Mouse (Mus musculus) hindbrain, embryonic 10.5 days (tissue): ENCODE results near the gene Kdf1. TPM values are rescaled to one million over a fixed set of nuclear protein-coding genes. Genes with fewer than 3 reads are reported as not detected.
"Not testable (repeated sequence)": the region's sequence is repeated elsewhere in the genome, so short reads cannot be mapped to it uniquely, and the experiment has no call there.

ENCODE experiments used
- DNase-seq: peaks from one replicate; pipeline ENCODE4 v3.0.0-alpha.2; 2017; ENCODE audit warnings: low spot score
- H3K27ac ChIP-seq: fragments of 300-500 bp; sonication (generic); 2 replicates; pipeline ENCODE4 v1.5.1; 2016; ENCODE audit warnings: mild to moderate bottlenecking, moderate library complexity
- H3K27me3 ChIP-seq: fragments of 300-500 bp; sonication (generic); 2 replicates; pipeline ENCODE4 v1.6.1; 2016; ENCODE audit warnings: mild to moderate bottlenecking; ENCODE audit not compliant: poor library complexity, insufficient read depth, severe bottlenecking
- H3K36me3 ChIP-seq: fragments of 300-500 bp; sonication (generic); 2 replicates; pipeline ENCODE4 v1.6.1; 2016; ENCODE audit warnings: mild to moderate bottlenecking, moderate library complexity
- H3K4me1 ChIP-seq: fragments of 300-500 bp; sonication (generic); replicated peaks from 2 replicates; pipeline ENCODE4 v1.6.1; 2016; ENCODE audit warnings: mild to moderate bottlenecking
- H3K4me3 ChIP-seq: fragments of 300-500 bp; sonication (generic); 2 replicates; pipeline ENCODE4 v1.5.1; 2016; ENCODE audit warnings: mild to moderate bottlenecking, moderate library complexity
- H3K9me3 ChIP-seq: fragments of 300-500 bp; sonication (generic); 2 replicates; pipeline ENCODE4 v1.6.1; 2016; ENCODE audit warnings: mild to moderate bottlenecking, moderate library complexity
- WGBS: fragments of 180-500 bp; shearing (Covaris S2); methylation state at CpG from one replicate; pipeline ENCODE4 v1.1.7; 2016; 5-methylcytosine and 5-hydroxymethylcytosine counted together
- polyA plus RNA-seq: library from polyadenylated mRNA; unstranded; fragments of >200 nt; fragmentation: Nextera tagmentation; extraction: Ambion mirVana; gene quantifications from 2 replicates; pipeline ENCODE4 v1.2.1, GENCODE M21; 2016

Kdf1 gene
- polyA plus RNA-seq, 1 experiment from 2014 or later = 3.9 TPM

GRCm38 (mm10) chr4:133501514-133501913 lies 17.2 kb upstream of the Kdf1 start:
- Histone ChIP-seq H3K36me3 (no peaks in the 10 kb centered on the region), H3K27ac (no peak overlapping the region), H3K9me3 (no peaks in the 10 kb centered on the region), H3K4me3 (no peak overlapping the region), H3K4me1 (peaks cover 20% of the 10 kb centered on the region), H3K27me3 (peaks cover 86% of the 10 kb centered on the region)
- WGBS = 70% methylated on average over 7 of the region's 7 CpGs
- no peak for DNase-seq

- Histone ChIP-seq H3K36me3 (no peaks in the 10 kb centered on the region), H3K9me3 (no peaks in the 10 kb centered on the region), H3K4me3 (no peak overlapping the region), H3K27ac (no peak overlapping the region), H3K4me1 (no peaks in the 10 kb centered on the region), H3K27me3 (peaks cover 77% of the 10 kb centered on the region)
- 65% methylated on average over 5 of the region's 5 CpGs for whole genome bisulfite sequencing
- DNase-seq = no peak
These were observed 14.5 kb upstream of the Kdf1 start for GRCm38 (mm10) chr4:133504300-133504699.

GRCm38 (mm10) chr4:133504755-133505485 lies 13.8 kb upstream of the Kdf1 start:
- Histone ChIP-seq H3K36me3 (no peaks in the 10 kb centered on the region), H3K4me1 (no peaks in the 10 kb centered on the region), H3K27ac (no peak overlapping the region), H3K27me3 (peaks cover 71% of the 10 kb centered on the region), H3K4me3 (no peak overlapping the region), H3K9me3 (no peaks in the 10 kb centered on the region)
- DNase-seq = no peak
- WGBS = 72% methylated on average over 9 of the region's 9 CpGs

- H3K9me3 ChIP-seq = no peaks in the 10 kb centered on the region
- no peaks in the 10 kb centered on the region for H3K4me1 ChIP-seq
- DNase-seq = no peak
- no peaks in the 10 kb centered on the region for H3K36me3 ChIP-seq
- H3K27me3 ChIP-seq = peaks cover 54% of the 10 kb centered on the region
- WGBS = 75% methylated on average over 5 of the region's 5 CpGs
- no peak overlapping the region for H3K27ac ChIP-seq
- no peak overlapping the region for H3K4me3 ChIP-seq
These were observed 12.2 kb upstream of the Kdf1 start for GRCm38 (mm10) chr4:133506573-133506972.

GRCm38 (mm10) chr4:133508990-133509389 lies 9.8 kb upstream of the Kdf1 start:
- WGBS = 84% methylated on average over 7 of the region's 7 CpGs

GRCm38 (mm10) chr4:133511050-133511449 lies 7.7 kb upstream of the Kdf1 start:
- 79% methylated on average over 5 of the region's 5 CpGs for WGBS
- H3K27me3 ChIP-seq = peaks cover 24% of the 10 kb centered on the region; the same call in 1 of the 2 replicates
- no peaks in the 10 kb centered on the region for H3K4me1 ChIP-seq
- no peak for DNase-seq
- no peaks in the 10 kb centered on the region for H3K9me3 ChIP-seq
- no peaks in the 10 kb centered on the region for H3K36me3 ChIP-seq
- H3K27ac ChIP-seq = no peak overlapping the region
- H3K4me3 ChIP-seq = no peak overlapping the region

More at GRCm38 (mm10) chr4:133508990-133509389, 9.8 kb upstream of the Kdf1 start:
- Histone ChIP-seq H3K36me3 (no peaks in the 10 kb centered on the region), H3K4me3 (no peak overlapping the region), H3K27ac (no peak overlapping the region), H3K9me3 (no peaks in the 10 kb centered on the region), H3K27me3 (peaks cover 34% of the 10 kb centered on the region), H3K4me1 (no peaks in the 10 kb centered on the region)
- DNase-seq = no peak

GRCm38 (mm10) chr4:133512511-133512910 lies 6.3 kb upstream of the Kdf1 start:
- H3K36me3 ChIP-seq, H3K4me3 ChIP-seq, H3K9me3 ChIP-seq, H3K27ac ChIP-seq, DNase-seq, H3K4me1 ChIP-seq: not testable (repeated sequence)
- H3K27me3 ChIP-seq = peaks cover 18% of the 10 kb centered on the region; the same call in 1 of the 2 replicates
- 49% methylated on average over 5 of the region's 5 CpGs for WGBS

GRCm38 (mm10) chr4:133512972-133513371 lies 5.8 kb upstream of the Kdf1 start:
- Histone ChIP-seq H3K4me3 (no peak overlapping the region), H3K4me1 (no peaks in the 10 kb centered on the region), H3K36me3 (no peaks in the 10 kb centered on the region), H3K27me3 (peaks cover 19% of the 10 kb centered on the region), H3K9me3 (no peaks in the 10 kb centered on the region), H3K27ac (no peak overlapping the region)
- DNase-seq = peak; percentile 75
- 14% methylated on average over 8 of the region's 8 CpGs for WGBS

- H3K36me3 ChIP-seq = no peaks in the 10 kb centered on the region
- H3K4me1 ChIP-seq = peaks cover 9% of the 10 kb centered on the region
- H3K4me3 ChIP-seq = peak overlapping the region; percentile 51
- peaks cover 56% of the 10 kb centered on the region for H3K27me3 ChIP-seq
- peak overlapping the region; percentile 59 for H3K27ac ChIP-seq
- 5% methylated on average over 25 of the region's 25 CpGs for WGBS
- DNase-seq = no peak
- H3K9me3 ChIP-seq = no peaks in the 10 kb centered on the region
These were observed 554 bp downstream of the Kdf1 start for GRCm38 (mm10) chr4:133519369-133519665.

GRCm38 (mm10) chr4:133521502-133521901 lies 2.7 kb downstream of the Kdf1 start:
- no peaks in the 10 kb centered on the region for H3K9me3 ChIP-seq
- H3K4me1 ChIP-seq = peaks cover 9% of the 10 kb centered on the region
- no peak overlapping the region for H3K27ac ChIP-seq
- 0 out of 2 replicates have a peak, but pooled peaks cover 1% of the 10 kb centered on the region for H3K36me3 ChIP-seq
- DNase-seq = no peak
- peaks cover 56% of the 10 kb centered on the region for H3K27me3 ChIP-seq
- H3K4me3 ChIP-seq = no peak overlapping the region
- 72% methylated on average over 2 of the region's 2 CpGs for WGBS

GRCm38 (mm10) chr4:133527788-133528187 lies 9.0 kb downstream of the Kdf1 start:
- no peaks in the 10 kb centered on the region for H3K27me3 ChIP-seq
- no peaks in the 10 kb centered on the region for H3K4me1 ChIP-seq
- 73% methylated on average over 16 of the region's 16 CpGs for WGBS
- DNase-seq = no peak
- H3K9me3 ChIP-seq = no peaks in the 10 kb centered on the region
- H3K4me3 ChIP-seq = 0 out of 2 replicates have a peak overlapping the region, but pooled peaks have one; percentile 2
- peaks cover 60% of the 10 kb centered on the region for H3K36me3 ChIP-seq
- no peak overlapping the region for H3K27ac ChIP-seq

- DNase-seq = no peak
- no peaks in the 10 kb centered on the region for H3K27me3 ChIP-seq
- 88% methylated on average over 3 of the region's 3 CpGs for WGBS
- peaks cover 98% of the 10 kb centered on the region for H3K36me3 ChIP-seq
- H3K9me3 ChIP-seq = no peaks in the 10 kb centered on the region
- H3K4me3 ChIP-seq = no peak overlapping the region
- H3K4me1 ChIP-seq = no peaks in the 10 kb centered on the region
- H3K27ac ChIP-seq = no peak overlapping the region
These were observed 14.0 kb downstream of the Kdf1 start for GRCm38 (mm10) chr4:133532777-133533176.

GRCm38 (mm10) chr4:133536081-133536480 lies 17.3 kb downstream of the Kdf1 start:
- H3K4me1 ChIP-seq = no peaks in the 10 kb centered on the region
- H3K9me3 ChIP-seq = no peaks in the 10 kb centered on the region
- H3K27ac ChIP-seq = no peak overlapping the region
- H3K4me3 ChIP-seq = no peak overlapping the region
- no peak for DNase-seq
- WGBS = 93% methylated on average over 3 of the region's 3 CpGs
- H3K27me3 ChIP-seq = no peaks in the 10 kb centered on the region
- H3K36me3 ChIP-seq = peaks cover 100% of the 10 kb centered on the region

GRCm38 (mm10) chr4:133536652-133537051 lies 17.9 kb downstream of the Kdf1 start:
- 93% methylated on average over 5 of the region's 5 CpGs for whole genome bisulfite sequencing
- no peaks in the 10 kb centered on the region for H3K27me3 ChIP-seq
- H3K27ac ChIP-seq = no peak overlapping the region
- H3K4me3 ChIP-seq = no peak overlapping the region
- DNase-seq = no peak
- no peaks in the 10 kb centered on the region for H3K9me3 ChIP-seq
- no peaks in the 10 kb centered on the region for H3K4me1 ChIP-seq
- H3K36me3 ChIP-seq = peaks cover 100% of the 10 kb centered on the region
